Mouse (Mus musculus): ENCODE measurements at regions not wholly inside any gene's neighbourhood (a gene's known extent, or its start where the extent isn't known, plus 50 kb on each side); places are given as distances from the start of the nearest gene placed in this dataset.
"Not testable (repeated sequence)": the region's sequence is repeated elsewhere in the genome, so short reads cannot be mapped to it uniquely, and the experiment has no call there.

DNA sequence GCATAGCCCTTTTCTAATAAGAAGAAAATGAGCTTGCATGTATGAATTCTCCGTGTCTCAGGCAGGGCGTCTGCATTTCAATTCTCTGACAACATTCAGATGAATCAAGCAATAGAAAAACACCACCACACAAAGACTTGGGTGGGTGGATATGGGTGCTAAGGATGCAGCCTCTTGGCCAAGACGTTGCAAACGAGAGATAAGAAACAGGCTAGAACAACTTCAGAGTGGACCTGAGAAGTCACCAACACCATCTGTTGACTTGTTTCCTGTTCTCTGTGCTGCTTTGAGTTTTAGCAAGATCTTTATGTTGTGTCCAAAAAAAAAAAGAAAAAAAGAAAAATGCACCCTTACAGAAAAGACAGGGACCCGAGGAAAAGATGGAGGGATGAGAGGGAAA lies 277.0 kb downstream of the Gxylt1 start:
- DNase-seq (ENCODE audit: low read depth), result no peak

- peak; percentile 55 for DNase-seq (ENCODE audit: low read depth)
These were observed 280.7 kb downstream of the Gxylt1 start for GRCm38 (mm10) chr15:92994191-92994671.

DNA sequence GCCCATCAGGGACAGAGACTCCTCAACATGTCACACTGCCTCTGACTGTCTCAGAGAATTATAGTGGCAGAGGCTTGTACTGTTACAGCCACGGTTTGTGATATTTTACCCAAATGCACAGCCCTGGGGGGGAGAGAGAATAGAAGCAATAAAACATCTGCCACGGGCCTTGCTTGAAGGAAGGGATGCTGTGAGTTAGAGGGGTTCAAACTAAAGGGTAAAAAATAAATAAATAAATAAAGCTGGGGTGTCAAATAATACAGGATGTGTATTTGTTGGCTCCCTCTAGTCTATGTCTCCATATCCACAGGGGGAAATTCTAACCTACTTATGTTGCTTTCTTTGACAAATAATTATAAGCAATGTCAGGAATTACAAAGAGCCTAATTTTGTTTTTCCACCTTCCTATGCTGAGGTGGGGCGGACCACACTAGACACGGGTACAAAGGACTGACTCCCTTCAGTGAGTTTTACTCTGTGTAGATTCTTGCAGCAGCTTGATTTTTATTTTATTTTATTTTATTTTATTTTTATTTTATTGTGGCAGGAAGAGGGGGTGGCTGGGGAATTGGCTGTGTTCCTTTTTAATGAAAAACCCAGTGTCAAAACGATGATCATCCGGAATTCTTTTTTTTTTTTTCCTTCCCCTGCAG lies 281.3 kb downstream of the Gxylt1 start:
- DNase-seq (ENCODE audit: low read depth), result no peak

DNA sequence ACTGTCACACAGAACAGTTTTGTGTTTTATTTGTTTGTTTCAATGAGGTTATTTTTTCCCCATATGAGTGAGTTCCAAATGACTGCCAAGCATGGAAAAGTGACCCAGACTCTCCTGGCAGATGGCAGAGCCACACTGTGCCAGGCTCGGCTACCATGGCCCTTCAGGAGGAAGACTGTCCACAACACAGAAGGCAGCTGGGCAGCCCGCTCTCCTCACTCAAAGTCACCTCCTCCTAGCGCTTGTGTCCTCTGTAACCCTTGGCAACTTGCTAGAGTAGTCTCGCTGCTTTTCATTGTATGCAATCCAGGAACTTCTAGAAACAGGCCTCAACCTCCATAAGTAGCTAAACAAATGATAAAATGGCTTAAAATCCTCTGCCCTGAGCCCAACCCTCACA lies 299.2 kb downstream of the Gxylt1 start:
- DNase-seq (ENCODE audit: low read depth), result no peak

GRCm38 (mm10) chr15:92974931-92975330 lies 300.0 kb downstream of the Gxylt1 start:
- no peak for DNase-seq (ENCODE audit: low read depth)

DNA sequence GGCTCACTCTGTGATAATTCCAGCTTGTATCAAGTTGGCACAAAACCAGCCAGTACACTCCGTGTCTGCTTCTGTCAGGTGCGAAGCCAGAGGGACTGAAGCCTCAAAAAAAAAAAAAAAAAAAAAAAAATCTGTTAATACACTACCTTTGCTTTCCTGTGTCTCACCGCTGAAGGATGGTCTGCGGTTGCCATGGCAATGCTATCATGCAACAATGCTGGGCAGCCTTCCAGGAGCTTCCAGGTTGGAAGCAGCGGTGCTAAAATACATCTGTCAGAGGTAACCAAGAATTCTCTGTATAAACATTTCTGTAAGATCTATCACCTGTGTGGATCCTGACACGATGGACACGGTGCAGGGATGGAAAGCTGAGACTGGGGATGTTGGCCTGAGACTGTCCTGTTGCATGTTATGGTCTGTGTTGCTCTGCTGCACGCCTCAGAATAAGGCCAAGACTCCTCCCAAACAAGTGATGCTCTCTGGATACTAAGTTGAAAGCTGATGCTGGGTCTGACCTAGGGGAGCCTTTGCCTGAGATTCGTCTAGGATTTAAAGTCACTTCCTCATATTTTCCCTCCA lies 301.2 kb downstream of the Gxylt1 start:
- DNase-seq (ENCODE audit: low read depth), result no peak

GRCm38 (mm10) chr15:92965556-92965955 lies 309.4 kb downstream of the Gxylt1 start:
- DNase-seq (ENCODE audit: low read depth), result peak; percentile 51

GRCm38 (mm10) chr15:92964901-92965300 lies 310.1 kb downstream of the Gxylt1 start:
- DNase-seq (ENCODE audit: low read depth), result peak; percentile 85

DNA sequence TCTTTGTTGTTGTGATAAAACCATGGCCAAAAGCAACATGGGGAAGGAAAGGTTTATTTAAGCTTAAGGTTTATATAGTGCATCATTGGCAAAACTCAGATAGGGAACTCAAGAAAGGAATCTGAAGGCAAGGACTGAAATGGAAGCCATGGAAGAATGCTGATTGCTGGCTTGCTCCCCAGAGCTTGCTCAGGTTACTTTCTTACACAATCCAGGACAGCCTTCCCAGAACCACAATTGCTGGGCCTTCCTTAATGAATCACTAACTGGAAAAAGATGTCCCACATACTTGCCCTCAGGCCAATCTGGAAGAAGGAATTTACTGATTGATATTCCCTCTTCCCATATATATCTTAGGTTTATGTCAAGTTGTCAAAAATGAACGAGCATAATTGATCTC lies 310.8 kb downstream of the Gxylt1 start:
- DNase-seq (ENCODE audit: low read depth), result peak; percentile 79

- DNase-seq (ENCODE audit: low read depth), result not testable (repeated sequence)
These were observed 324.1 kb downstream of the Gxylt1 start for GRCm38 (mm10) chr15:92950912-92951311.

DNA sequence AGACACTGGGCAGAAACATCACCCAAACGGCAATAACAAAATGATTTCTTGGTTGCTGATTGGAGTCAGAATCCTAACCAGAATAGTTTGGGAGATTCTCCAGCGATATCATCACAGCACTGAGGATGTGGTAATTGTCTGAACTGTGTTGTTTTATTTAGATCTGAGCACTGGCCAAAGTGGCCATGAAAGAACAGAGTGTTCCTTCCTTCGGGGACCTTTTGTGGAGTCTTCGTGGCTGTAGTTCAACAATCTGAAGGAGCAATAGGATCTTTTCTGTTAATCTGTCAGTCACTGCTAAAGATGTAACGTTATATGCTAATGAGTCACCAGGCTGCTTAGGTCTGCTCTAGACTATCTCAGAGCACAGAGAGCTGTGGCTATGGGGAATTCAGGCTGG lies 328.8 kb downstream of the Gxylt1 start:
- peak; percentile 17 for DNase-seq (ENCODE audit: low read depth)

- no peak for DNase-seq (ENCODE audit: low read depth)
These were observed 371.2 kb downstream of the Gxylt1 start for GRCm38 (mm10) chr15:92903821-92904220.

DNA sequence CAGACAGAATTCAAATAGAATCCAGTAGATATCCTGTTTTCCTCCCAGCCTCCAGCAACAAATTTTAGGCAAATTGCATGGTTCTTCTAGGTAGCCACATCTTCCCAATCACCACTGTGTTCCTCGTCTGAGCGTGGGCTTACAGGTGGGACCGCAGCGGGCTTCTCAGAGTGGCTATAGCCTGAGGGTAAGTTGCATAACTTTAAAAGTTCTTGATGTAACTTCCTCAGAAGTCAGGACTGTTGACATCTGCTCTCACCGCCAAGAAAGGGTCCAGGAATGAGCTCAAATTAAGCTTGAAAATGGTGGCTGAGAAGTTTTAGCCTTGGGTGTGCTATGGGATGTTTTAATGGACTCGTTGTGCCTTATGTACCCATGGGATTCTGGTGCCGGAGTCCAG lies 377.7 kb downstream of the Gxylt1 start:
- no peak for DNase-seq (ENCODE audit: low read depth)

DNA sequence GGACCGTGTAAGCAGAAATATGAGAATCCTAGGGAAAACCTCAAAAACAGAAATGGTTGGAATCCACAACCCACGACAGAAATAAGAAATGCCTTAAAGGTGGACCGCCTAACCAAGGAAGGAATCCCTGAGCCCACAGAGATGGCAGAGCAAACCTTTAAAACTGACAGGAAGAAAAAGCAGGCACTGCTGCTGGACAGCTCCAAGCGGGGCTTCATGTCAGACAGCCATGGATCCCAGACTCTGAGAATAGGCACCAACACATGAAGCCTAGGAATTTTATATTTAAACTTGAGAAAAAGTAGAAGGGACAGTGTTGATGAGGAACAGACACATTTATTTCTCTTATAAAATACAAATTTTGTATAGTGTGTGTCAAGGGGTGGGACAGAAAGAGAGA lies 379.1 kb downstream of the Gxylt1 start:
- DNase-seq (ENCODE audit: low read depth), result no peak

DNA sequence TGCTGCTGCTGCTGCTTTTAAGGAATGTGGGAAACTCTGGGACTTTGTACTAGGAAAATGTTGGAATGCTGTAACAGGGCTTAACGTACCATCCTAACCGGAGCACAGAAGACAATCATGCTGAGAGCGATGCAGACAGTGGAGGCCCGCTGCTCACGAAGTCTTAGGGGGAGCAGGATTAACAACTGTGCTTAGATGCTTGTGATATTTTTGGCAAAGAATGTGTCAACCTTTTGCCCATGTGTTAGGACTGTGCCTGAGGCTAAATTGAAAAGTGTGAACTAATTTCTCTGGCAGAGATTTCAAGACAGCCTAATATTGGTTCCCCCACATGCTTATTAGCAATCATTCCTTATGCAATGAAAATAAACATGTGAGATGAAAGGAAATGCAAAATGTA lies 398.5 kb downstream of the Gxylt1 start:
- DNase-seq (ENCODE audit: low read depth), result no peak

- DNase-seq (ENCODE audit: low read depth), result no peak
These were observed 410.9 kb downstream of the Gxylt1 start for GRCm38 (mm10) chr15:92864106-92864505.

GRCm38 (mm10) chr15:92850854-92851253 lies 424.1 kb downstream of the Gxylt1 start:
- DNase-seq (ENCODE audit: low read depth), result no peak

DNA sequence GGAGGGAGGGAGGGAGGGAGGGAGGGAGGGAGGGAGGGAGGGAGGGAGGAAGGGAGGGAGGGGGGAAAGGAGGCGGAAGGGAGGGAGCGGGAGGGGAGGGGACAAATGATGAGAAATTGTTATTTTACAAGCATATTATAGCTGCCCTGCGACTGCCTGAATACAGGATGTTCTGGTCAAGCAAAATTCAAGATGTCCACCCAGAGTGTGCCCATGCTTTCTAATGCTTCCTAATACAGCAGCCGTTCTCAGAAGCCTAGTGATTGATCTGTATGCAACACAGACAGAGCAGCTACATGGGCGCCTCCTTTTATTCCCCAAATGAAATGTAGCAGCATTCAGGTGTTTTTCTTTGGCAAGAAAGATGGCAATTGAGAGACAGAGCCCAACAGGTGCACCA lies 434.9 kb downstream of the Gxylt1 start:
- DNase-seq (ENCODE audit: low read depth), result no peak

- DNase-seq (ENCODE audit: low read depth), result no peak
These were observed 435.4 kb downstream of the Gxylt1 start for GRCm38 (mm10) chr15:92839611-92840010.

DNA sequence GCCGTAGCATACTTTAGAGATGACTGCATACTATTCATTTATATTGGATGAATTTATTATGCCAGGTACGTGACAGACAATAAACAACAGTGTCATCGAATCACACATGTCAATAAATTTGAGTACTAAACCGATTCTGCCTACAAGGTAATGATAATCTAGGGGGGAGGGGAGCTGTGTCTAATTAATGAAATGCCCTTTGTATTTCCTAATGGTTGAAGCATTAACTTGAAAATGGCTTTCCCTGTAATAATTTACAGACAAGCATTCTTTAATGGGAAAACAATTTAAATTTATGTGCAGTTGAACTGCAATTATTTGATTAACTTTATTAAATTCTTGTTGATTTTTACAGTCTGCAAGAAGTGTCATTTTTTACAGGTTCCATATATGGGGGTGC lies 429.5 kb downstream of the Pdzrn4 start:
- no peak for DNase-seq (ENCODE audit: low read depth)
